In genomic region chr12:69453544-69453943, GRCm38 (mm10) we compare ENCODE assay signal across 19 mouse cellular contexts.
"Had no signal": no experiment of that assay in that cellular context is flagged by ENCODE, and none has a peak within 500 bp of the region (broad histone marks: within the 10 kb centered on the region; RNA-seq: fewer than 3 reads in every experiment).

No protein-coding gene starts in this region.

- ATAC-seq: liver, postnatal 0 days; midbrain, embryonic 16.5 days had no signal

- H3K36me3 ChIP-seq: liver, embryonic 13.5 days; liver, embryonic 15.5 days; lung, embryonic 15.5 days; midbrain, embryonic 10.5 days; midbrain, embryonic 12.5 days; neural tube, embryonic 13.5 days; neural tube, embryonic 15.5 days had no signal

- H3K4me2 ChIP-seq: liver, embryonic 13.5 days; liver, embryonic 15.5 days; lung, embryonic 15.5 days; midbrain, embryonic 12.5 days; neural tube, embryonic 13.5 days; neural tube, embryonic 15.5 days had no signal

- DNase-seq: liver, embryonic 13.5 days; liver, postnatal 0 days; midbrain, embryonic 14.5 days; retina, postnatal 1 day; right cerebral cortex, adult 18-20 months; right cerebral cortex, postnatal 25 days; right cerebral cortex, postnatal 4 days; spleen, adult 18-20 months; thymus, adult 18-20 months; thymus, postnatal 14 days; thymus, postnatal 36 days had no signal

- H3K27ac ChIP-seq: liver, embryonic 13.5 days; liver, embryonic 15.5 days; lung, embryonic 15.5 days; midbrain, embryonic 10.5 days; midbrain, embryonic 12.5 days; neural tube, embryonic 13.5 days; neural tube, embryonic 15.5 days had no signal

- H3K27me3 ChIP-seq: liver, embryonic 13.5 days; lung, embryonic 15.5 days; midbrain, embryonic 12.5 days; neural tube, embryonic 13.5 days; neural tube, embryonic 15.5 days had no signal

- H3K4me3 ChIP-seq: liver, embryonic 13.5 days; liver, embryonic 15.5 days; lung, embryonic 15.5 days; midbrain, embryonic 10.5 days; midbrain, embryonic 12.5 days; myocyte; neural tube, embryonic 13.5 days; neural tube, embryonic 15.5 days had no signal

- H3K4me1 ChIP-seq: midbrain, embryonic 12.5 days had no signal

- H3K9ac ChIP-seq: liver, embryonic 13.5 days; liver, embryonic 15.5 days; liver, postnatal 0 days; lung, embryonic 15.5 days; midbrain, embryonic 12.5 days; neural tube, embryonic 13.5 days; neural tube, embryonic 15.5 days had no signal

- H3K9me3 ChIP-seq: liver, embryonic 13.5 days; liver, embryonic 15.5 days; lung, embryonic 15.5 days; midbrain, embryonic 10.5 days; midbrain, embryonic 12.5 days; neural tube, embryonic 13.5 days; neural tube, embryonic 15.5 days had no signal
